Mouse (Mus musculus): ENCODE data around the gene Pxn. TPM values are rescaled to one million over a fixed set of nuclear protein-coding genes. Genes with fewer than 3 reads are reported as not detected.
"Not testable (repeated sequence)": the region's sequence is repeated elsewhere in the genome, so short reads cannot be mapped to it uniquely, and the experiment has no call there.

Gene Pxn
- polyA plus RNA-seq, 1 experiment from 2014 or later, result 52.6 TPM

GRCm38 (mm10) chr5:115564737-115565393 is 58.4 kb downstream of the Pxn start, which contains the start of gene Gcn1l1:
Gene Gcn1l1 (plus strand): TSS chr5:115565254.
- Histone ChIP-seq H3K27me3 (no peaks in the 10 kb centered on the region), H3K9ac (peak within 1 kb of the TSS; percentile 95), H3K4me1 (peaks cover 37% of the 10 kb centered on the region), H3K4me2 (peak within 1 kb of the TSS; percentile 83), H3K4me3 (peak within 1 kb of the TSS; percentile 99), H3K27ac (peak within 1 kb of the TSS; percentile 86), H3K36me3 (peaks cover 40% of the 10 kb centered on the region), H3K9me3 (no peaks in the 10 kb centered on the region)
- WGBS, result 3% methylated on average over 55 of the region's 55 CpGs
- peak; percentile 78 for ATAC-seq (ENCODE audit: insufficient number of reproducible peaks, low FRiP score, low TSS enrichment, low read depth)

DNA sequence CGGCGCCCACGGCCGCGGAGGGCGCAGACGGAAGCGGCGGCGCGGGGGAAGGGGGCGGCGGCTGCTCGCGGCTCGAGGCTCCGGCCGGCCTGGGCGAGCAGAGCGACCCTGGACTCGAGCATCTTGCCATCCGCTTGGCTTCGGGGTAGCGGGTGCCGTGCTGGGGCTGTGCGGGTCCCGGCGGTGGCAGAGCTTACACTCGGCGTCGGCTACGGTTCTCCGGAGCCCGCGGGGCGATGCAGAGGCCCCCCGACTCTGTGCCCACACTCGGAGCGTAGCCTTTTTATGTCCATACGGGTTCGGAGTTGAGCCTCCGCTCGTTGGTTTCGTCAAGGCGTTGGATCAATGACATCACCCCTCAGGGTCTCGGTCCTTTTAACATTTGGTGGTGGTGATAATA is 58.9 kb downstream of the Pxn start:
- under 1% methylated on average over 44 of the region's 46 CpGs for WGBS
- Histone ChIP-seq H3K9me3 (no peaks in the 10 kb centered on the region), H3K4me1 (peaks cover 35% of the 10 kb centered on the region), H3K27me3 (no peaks in the 10 kb centered on the region), H3K4me3 (peak overlapping the region; percentile 99), H3K27ac (peak overlapping the region; percentile 86), H3K36me3 (peaks cover 40% of the 10 kb centered on the region), H3K4me2 (peak overlapping the region; percentile 83), H3K9ac (peak overlapping the region; percentile 95)
- no peak for ATAC-seq (ENCODE audit: insufficient number of reproducible peaks, low FRiP score, low TSS enrichment, low read depth)

GRCm38 (mm10) chr5:115568681-115569080 is 62.2 kb downstream of the Pxn start:
- H3K27ac ChIP-seq, result no peak overlapping the region

DNA sequence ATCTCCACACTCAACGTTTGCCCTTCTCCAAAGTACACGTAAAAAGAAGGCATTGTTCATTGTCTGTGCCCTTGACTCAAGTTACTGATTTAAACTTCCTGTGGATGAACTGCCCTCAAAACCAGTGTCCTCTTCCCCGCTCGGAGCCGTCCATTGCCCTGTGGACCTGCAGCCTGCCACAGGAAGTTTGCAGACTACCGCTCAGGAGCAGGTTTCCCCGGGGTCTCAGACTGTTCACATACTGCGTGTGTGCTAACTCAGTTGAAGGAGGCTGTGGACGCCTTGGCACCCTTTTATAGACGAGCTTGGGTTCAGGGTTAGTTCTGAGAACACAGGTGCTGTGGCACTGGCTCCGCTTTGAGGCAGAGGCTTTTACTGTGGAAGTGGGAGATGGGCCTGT is 62.8 kb downstream of the Pxn start:
- no peak overlapping the region for H3K4me2 ChIP-seq
- H3K27ac ChIP-seq, result peak overlapping the region; percentile 22; the same call in 1 of the 2 replicates
- H3K9me3 ChIP-seq, result no peaks in the 10 kb centered on the region
- no peaks in the 10 kb centered on the region for H3K27me3 ChIP-seq
- H3K4me1 ChIP-seq, result peaks cover 28% of the 10 kb centered on the region
- no peak overlapping the region for H3K4me3 ChIP-seq
- H3K36me3 ChIP-seq, result peaks cover 34% of the 10 kb centered on the region
- ATAC-seq (ENCODE audit: insufficient number of reproducible peaks, low FRiP score, low TSS enrichment, low read depth), result no peak
- WGBS, result 72% methylated on average over 11 of the region's 11 CpGs
- H3K9ac ChIP-seq, result no peak overlapping the region

More at GRCm38 (mm10) chr5:115568681-115569080, 62.2 kb downstream of the Pxn start:
- H3K27me3 ChIP-seq, result no peaks in the 10 kb centered on the region
- no peak overlapping the region for H3K4me3 ChIP-seq
- no peak for ATAC-seq (ENCODE audit: insufficient number of reproducible peaks, low FRiP score, low TSS enrichment, low read depth)
- WGBS, result 59% methylated on average over 10 of the region's 10 CpGs
- peaks cover 33% of the 10 kb centered on the region for H3K36me3 ChIP-seq
- no peak overlapping the region for H3K4me2 ChIP-seq
- H3K4me1 ChIP-seq, result peaks cover 30% of the 10 kb centered on the region
- H3K9me3 ChIP-seq, result no peaks in the 10 kb centered on the region
- no peak overlapping the region for H3K9ac ChIP-seq

DNA sequence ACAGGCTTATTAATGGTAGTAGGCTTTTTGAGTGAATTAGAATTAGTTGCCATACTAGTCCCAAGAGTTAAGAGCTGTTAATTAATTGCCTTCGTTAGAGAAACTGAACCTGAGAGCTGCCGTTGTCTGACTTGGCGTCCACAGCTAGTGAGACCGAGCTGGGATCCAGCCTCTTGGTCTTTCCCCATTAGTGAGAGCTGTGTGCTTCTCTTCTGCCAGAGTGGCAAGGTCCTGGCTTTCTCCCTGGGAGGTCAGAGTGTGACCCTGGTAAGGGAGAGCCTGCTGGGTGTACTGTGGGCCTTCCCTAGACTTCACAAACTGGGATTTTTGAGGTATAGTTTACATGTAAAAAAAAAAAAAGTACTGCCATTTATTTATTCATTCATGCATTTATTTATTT is 63.2 kb downstream of the Pxn start:
- H3K9ac ChIP-seq, result no peak overlapping the region
- H3K4me1 ChIP-seq, result peaks cover 29% of the 10 kb centered on the region
- H3K27ac ChIP-seq, result peak overlapping the region; percentile 22; the same call in 1 of the 2 replicates
- no peak overlapping the region for H3K4me3 ChIP-seq
- no peaks in the 10 kb centered on the region for H3K27me3 ChIP-seq
- H3K4me2 ChIP-seq, result no peak overlapping the region
- ATAC-seq (ENCODE audit: insufficient number of reproducible peaks, low FRiP score, low TSS enrichment, low read depth), result no peak
- peaks cover 38% of the 10 kb centered on the region for H3K36me3 ChIP-seq
- 79% methylated on average over 4 of the region's 4 CpGs for WGBS
- H3K9me3 ChIP-seq, result no peaks in the 10 kb centered on the region

DNA sequence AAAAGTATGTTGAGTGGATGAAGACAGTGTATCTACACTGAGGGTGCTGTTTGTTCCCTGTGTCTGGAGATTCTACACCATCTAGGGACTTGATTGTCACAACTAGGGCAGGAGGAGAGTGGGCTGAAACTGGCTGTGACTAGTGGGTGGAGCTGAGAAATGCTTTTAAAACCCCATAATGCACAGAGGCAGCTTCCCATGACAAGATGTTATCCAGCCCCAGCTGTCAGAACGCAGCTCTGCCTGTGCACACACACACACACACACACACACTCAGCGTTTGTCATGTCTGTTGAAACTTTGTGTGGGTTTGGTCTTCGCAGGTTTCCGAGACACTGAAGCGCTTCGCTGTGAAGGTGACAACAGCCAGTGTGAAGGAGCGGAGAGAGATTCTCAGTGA is 64.6 kb downstream of the Pxn start:
- WGBS, result 93% methylated on average over 7 of the region's 7 CpGs
- peaks cover 26% of the 10 kb centered on the region for H3K4me1 ChIP-seq
- H3K9ac ChIP-seq, result no peak overlapping the region
- peaks cover 50% of the 10 kb centered on the region for H3K36me3 ChIP-seq
- no peak for ATAC-seq (ENCODE audit: insufficient number of reproducible peaks, low FRiP score, low TSS enrichment, low read depth)
- no peak overlapping the region for H3K27ac ChIP-seq
- no peaks in the 10 kb centered on the region for H3K27me3 ChIP-seq
- no peak overlapping the region for H3K4me3 ChIP-seq
- H3K4me2 ChIP-seq, result no peak overlapping the region
- no peaks in the 10 kb centered on the region for H3K9me3 ChIP-seq

DNA sequence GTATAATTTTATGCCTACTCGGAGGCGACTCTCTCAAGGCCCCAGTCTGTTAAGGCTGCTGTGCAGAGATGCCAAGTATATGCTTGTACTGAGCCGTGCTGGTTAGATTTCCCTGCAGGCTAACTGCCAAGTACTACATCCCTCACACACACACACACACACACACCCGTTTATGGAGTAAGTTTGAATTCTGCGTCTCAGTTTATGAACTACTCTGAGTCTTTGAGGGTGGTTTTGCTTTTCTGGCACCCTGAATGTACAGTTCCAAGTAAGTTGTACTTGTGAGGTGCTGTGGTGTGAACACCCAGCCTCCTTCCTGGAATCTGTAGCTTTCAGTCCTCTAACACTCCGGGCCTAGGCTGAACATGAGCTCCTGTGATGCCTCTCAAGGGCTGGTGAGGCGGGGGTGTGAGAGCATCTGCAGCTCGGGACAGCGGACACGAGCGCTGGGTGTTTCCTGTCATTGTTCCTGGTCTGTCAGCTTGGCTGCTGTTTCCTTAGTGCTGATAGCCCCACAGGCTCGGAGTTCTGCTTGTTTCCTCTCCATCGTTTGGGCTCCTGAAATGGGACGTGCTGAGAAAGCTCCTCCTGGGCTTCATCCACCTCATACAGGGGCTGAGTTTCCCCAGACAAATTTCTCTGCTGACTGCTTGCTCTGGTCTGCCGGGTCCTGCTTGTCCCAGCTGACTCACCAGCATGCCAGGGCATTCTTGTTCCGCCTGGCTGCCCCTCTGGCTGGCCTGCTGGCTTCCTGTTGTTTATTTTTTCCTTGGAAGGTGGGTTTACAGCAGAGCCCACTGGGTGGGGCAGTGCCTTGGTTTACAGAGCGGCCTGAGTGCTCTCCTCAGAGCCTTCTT is 66.4 kb downstream of the Pxn start:
- WGBS, result 50% methylated on average over 17 of the region's 17 CpGs
- Histone ChIP-seq H3K27me3 (no peaks in the 10 kb centered on the region), H3K9me3 (no peaks in the 10 kb centered on the region), H3K4me3 (no peak overlapping the region), H3K4me1 (peaks cover 20% of the 10 kb centered on the region), H3K36me3 (peaks cover 68% of the 10 kb centered on the region), H3K9ac (no peak overlapping the region), H3K4me2 (no peak overlapping the region), H3K27ac (peak overlapping the region; percentile 77)
- no peak for ATAC-seq (ENCODE audit: insufficient number of reproducible peaks, low FRiP score, low TSS enrichment, low read depth)

DNA sequence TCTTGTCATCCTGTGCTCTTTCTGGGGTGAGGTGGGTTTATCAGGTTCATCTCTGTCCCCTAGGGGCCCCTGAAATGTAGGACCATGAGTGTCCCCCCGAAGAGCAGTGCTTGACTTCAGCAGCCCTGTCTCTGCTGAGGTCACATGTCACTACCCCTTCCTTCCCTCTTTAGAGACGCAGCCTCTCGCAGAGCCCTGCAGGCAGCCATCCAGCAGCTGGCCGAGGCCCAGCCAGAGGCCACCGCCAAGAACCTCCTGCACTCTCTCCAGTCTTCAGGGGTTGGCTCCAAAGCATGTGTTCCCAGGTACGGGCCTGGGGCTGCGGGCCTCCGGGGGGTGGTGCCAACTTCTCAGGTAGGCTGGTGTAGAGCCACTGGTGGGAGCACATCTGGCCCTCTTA is 68.5 kb downstream of the Pxn start:
- H3K9ac ChIP-seq, result no peak overlapping the region
- no peak overlapping the region; the same call in 1 of the 2 replicates for H3K27ac ChIP-seq
- no peak overlapping the region for H3K4me3 ChIP-seq
- peaks cover 86% of the 10 kb centered on the region for H3K36me3 ChIP-seq
- 72% methylated on average over 8 of the region's 8 CpGs for WGBS
- H3K27me3 ChIP-seq, result no peaks in the 10 kb centered on the region
- H3K4me2 ChIP-seq, result no peak overlapping the region
- ATAC-seq (ENCODE audit: insufficient number of reproducible peaks, low FRiP score, low TSS enrichment, low read depth), result no peak
- no peaks in the 10 kb centered on the region for H3K9me3 ChIP-seq
- H3K4me1 ChIP-seq, result peaks cover 20% of the 10 kb centered on the region

- WGBS, result 94% methylated on average over 4 of the region's 4 CpGs
- H3K4me2 ChIP-seq; ATAC-seq (ENCODE audit: insufficient number of reproducible peaks, low FRiP score, low TSS enrichment, low read depth): not testable (repeated sequence)
Observed at GRCm38 (mm10) chr5:115577686-115578085, 71.2 kb downstream of the Pxn start.

GRCm38 (mm10) chr5:115578922-115579321 is 72.4 kb downstream of the Pxn start:
- ATAC-seq (ENCODE audit: insufficient number of reproducible peaks, low FRiP score, low TSS enrichment, low read depth), result no peak; the same call in 1 of the 2 replicates
- Histone ChIP-seq H3K4me1 (peaks cover 9% of the 10 kb centered on the region; the same call in 1 of the 2 replicates), H3K36me3 (peaks cover 98% of the 10 kb centered on the region), H3K27me3 (no peaks in the 10 kb centered on the region), H3K4me3 (no peak overlapping the region), H3K4me2 (no peak overlapping the region), H3K9me3 (0 out of 2 replicates have a peak, but pooled peaks cover 4% of the 10 kb centered on the region), H3K27ac (no peak overlapping the region), H3K9ac (no peak overlapping the region)
- 96% methylated on average over 14 of the region's 14 CpGs for WGBS

More at GRCm38 (mm10) chr5:115577686-115578085, 71.2 kb downstream of the Pxn start:
- H3K27ac ChIP-seq, H3K27me3 ChIP-seq, H3K4me3 ChIP-seq, H3K9me3 ChIP-seq, H3K9ac ChIP-seq: not testable (repeated sequence)
- Histone ChIP-seq H3K4me1 (peaks cover 15% of the 10 kb centered on the region), H3K36me3 (peaks cover 95% of the 10 kb centered on the region)

GRCm38 (mm10) chr5:115579363-115579762 is 72.9 kb downstream of the Pxn start:
- no peak overlapping the region for H3K4me2 ChIP-seq
- peaks cover 98% of the 10 kb centered on the region for H3K36me3 ChIP-seq
- H3K4me1 ChIP-seq, result peaks cover 8% of the 10 kb centered on the region; the same call in 1 of the 2 replicates
- no peak overlapping the region for H3K27ac ChIP-seq
- WGBS, result 87% methylated on average over 5 of the region's 5 CpGs
- ATAC-seq (ENCODE audit: insufficient number of reproducible peaks, low FRiP score, low TSS enrichment, low read depth), result no peak
- 0 out of 2 replicates have a peak, but pooled peaks cover 4% of the 10 kb centered on the region for H3K9me3 ChIP-seq
- H3K9ac ChIP-seq, result no peak overlapping the region
- H3K27me3 ChIP-seq, result no peaks in the 10 kb centered on the region
- H3K4me3 ChIP-seq, result no peak overlapping the region
